17 mouse cellular contexts compared by ENCODE assay signal in genomic region chr13:92884206-92884605, GRCm38 (mm10). TPM values are rescaled to one million over a fixed set of nuclear protein-coding genes. Genes with fewer than 3 reads are reported as not detected.
DNase-seq lines count a peak whose midpoint lies in the region.
"Had no signal": no experiment of that assay in that cellular context is flagged by ENCODE, and none has a peak within 500 bp of the region (broad histone marks: within the 10 kb centered on the region; RNA-seq: fewer than 3 reads in every experiment).

No protein-coding gene starts in this region.

- intact Hi-C loops in gastrocnemius, postnatal 14 days (cut with DNase I; ENCODE audit: low total_unique reads) = no loop called here
- intact Hi-C loops in gastrocnemius, postnatal 36 days (cut with DNase I) = loop anchor here (5.0 kb wide), 2 partner anchors 113 to 258 kb away; partner anchors contain the start of gene Cmya5

- peak; percentile 43 for DNase-seq in gastrocnemius, adult 18-20 months (ENCODE audit: low spot score)
- DNase-seq in gastrocnemius, postnatal 14 days = no peak
- DNase-seq in gastrocnemius, postnatal 25 days = peak; percentile 14
- no peak for DNase-seq in gastrocnemius, postnatal 36 days
- peak; percentile 5 to 26 for DNase-seq in urinary bladder, postnatal 4 days (ENCODE audit: low spot score in 2 of 2)
- no peak for DNase-seq in urinary bladder, postnatal 14 days (ENCODE audit: low spot score)
- no peak for DNase-seq in heart, adult 18-20 months
- DNase-seq: adrenal gland, adult 2 months; adrenal gland, postnatal 10 days; adrenal gland, postnatal 25 days; cerebellum, adult 11 months; cerebellum, adult 18-20 months; cerebellum, adult 8-10 months; cerebellum, adult 9-11 months; cerebellum, postnatal 14 days; cerebellum, postnatal 36 days; embryo, embryonic 11 days had no signal

RNA-seq across cellular contexts. Expression of gene Mtx3, which starts 39.6 kb away (rescaled TPM):
- total RNA-seq in gastrocnemius, adult 18-20 months (2021) = 1 to 10 TPM; 4.0 to 4.1 TPM
- total RNA-seq in gastrocnemius, postnatal 14 days (2021) = 1 to 10 TPM; 4.7 to 6.1 TPM
- 1 to 10 TPM; 3.2 to 4.4 TPM for total RNA-seq in gastrocnemius, postnatal 25 days (2021)
- 1 to 10 TPM; 4.1 to 5.4 TPM for total RNA-seq in gastrocnemius, postnatal 36 days (2021)
- total RNA-seq in heart, adult 18-20 months (2021) = 1 to 10 TPM; 4.4 to 5.1 TPM

Comparison
In these comparisons a context has a peak if more than half of its experiments do, and no peak if none do; other contexts are left out.
1. DNase-seq: peak in gastrocnemius, adult 18-20 months (single experiment), gastrocnemius, postnatal 25 days (single experiment) and urinary bladder, postnatal 4 days (2 of 2); none in gastrocnemius, postnatal 14 days (single experiment), gastrocnemius, postnatal 36 days (0 of 2), urinary bladder, postnatal 14 days (single experiment) and heart, adult 18-20 months (0 of 2).